Mouse (Mus musculus) C2C12 (cell line): ENCODE measurements around the gene Pfkfb3. TPM values are rescaled to one million over a fixed set of nuclear protein-coding genes. Genes with fewer than 3 reads are reported as not detected.

Source experiments
- H3K27me3 ChIP-seq: one replicate; pipeline ENCODE4 v1.6.1; 2011; ENCODE audit not compliant: control insufficient read depth, insufficient read depth, insufficient read length
- H3K36me3 ChIP-seq: one replicate; pipeline ENCODE4 v1.6.1; 2011; ENCODE audit not compliant: control insufficient read depth, insufficient read depth
- H3K4me3 ChIP-seq: one replicate; pipeline ENCODE4 v1.5.1; 2011; ENCODE audit warnings: mild to moderate bottlenecking, control low read depth; ENCODE audit not compliant: poor library complexity, insufficient read depth, severe bottlenecking
- H3K79me2 ChIP-seq: one replicate; pipeline ENCODE4 v1.6.1; 2011; ENCODE audit not compliant: control insufficient read depth, insufficient read depth
- H3K79me3 ChIP-seq: one replicate; pipeline ENCODE4 v1.6.1; 2011; ENCODE audit warnings: low read depth, control low read depth
- H3ac ChIP-seq: one replicate; pipeline ENCODE3; 2011; ENCODE audit warnings: low read depth; ENCODE audit not compliant: control insufficient read depth, insufficient read length
- CEBPB ChIP-seq: IDR thresholded peaks from one replicate; pipeline ENCODE4 v1.6.1; 2011; ENCODE audit warnings: low read depth, mild to moderate bottlenecking, control low read depth, moderate library complexity
- CTCF ChIP-seq: IDR thresholded peaks from one replicate; pipeline ENCODE4 v1.5.1; 2011; ENCODE audit not compliant: control insufficient read depth, insufficient read depth, insufficient read length
- FOSL1 ChIP-seq: IDR thresholded peaks from one replicate; pipeline ENCODE4 v1.8.0; 2011; ENCODE audit warnings: mild to moderate bottlenecking, low read length; ENCODE audit not compliant: poor library complexity, insufficient read depth, severe bottlenecking
- MAX ChIP-seq: IDR thresholded peaks from one replicate; pipeline ENCODE4 v1.6.1; 2011; ENCODE audit warnings: mild to moderate bottlenecking, control low read depth
- MYOD1 ChIP-seq: IDR thresholded peaks from one replicate; pipeline ENCODE4 v1.6.1; 2011; ENCODE audit warnings: low read depth; ENCODE audit not compliant: control insufficient read depth, insufficient read length
- MYOG ChIP-seq: IDR thresholded peaks from one replicate; pipeline ENCODE4 v1.6.1; 2011; ENCODE audit not compliant: control insufficient read depth, insufficient read length; ENCODE audit errors: extremely low read depth
- USF1 ChIP-seq: IDR thresholded peaks from one replicate; pipeline ENCODE4 v1.6.1; 2011; ENCODE audit warnings: low read depth, mild to moderate bottlenecking, control low read depth, moderate library complexity
- polyA plus RNA-seq: library from polyadenylated mRNA; unstranded; fragments of >200 nt; fragmentation: generic; extraction: Trizol; gene quantifications from one replicate; pipeline ENCODE4 v1.2.1, GENCODE M21; 2012; ENCODE audit warnings: missing spikeins

The Pfkfb3 gene
- polyA plus RNA-seq, 1 experiment = 4.2 TPM

- Histone ChIP-seq H3ac (no peak overlapping the region), H3K79me2 (no peaks in the 10 kb centered on the region), H3K27me3 (no peaks in the 10 kb centered on the region), H3K4me3 (no peak overlapping the region), H3K79me3 (no peaks in the 10 kb centered on the region), H3K36me3 (no peaks in the 10 kb centered on the region)
- TF ChIP-seq MYOG (no peak), FOSL1 (peak; percentile 15), CEBPB (no peak), MAX (peak; percentile 27), CTCF (no peak), MYOD1 (peak; percentile 67), USF1 (peak; percentile 4)
These were observed 128.3 kb downstream of the Pfkfb3 start for GRCm38 (mm10) chr2:11425421-11426131.

DNA sequence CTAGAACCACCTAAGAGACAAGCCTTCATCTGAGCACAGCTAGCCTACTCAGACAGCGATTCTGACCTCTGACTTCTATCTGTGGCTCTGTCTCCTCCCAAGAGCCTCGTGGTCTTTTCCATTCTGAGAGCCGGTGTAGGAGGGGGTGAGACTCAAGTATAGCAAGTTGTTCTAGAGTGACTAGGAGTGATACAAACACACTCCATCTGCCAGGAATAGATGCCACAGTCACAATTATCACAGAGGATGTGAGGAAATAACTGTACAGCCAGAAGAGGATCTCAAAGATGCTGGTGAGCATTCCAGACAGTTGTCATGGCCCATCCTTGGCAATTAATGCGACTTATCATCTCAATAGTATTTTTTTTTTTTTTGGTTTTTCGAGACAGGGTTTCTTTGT is 129.6 kb downstream of the Pfkfb3 start:
- no peak for TF ChIP-seq MAX
- no peak for TF ChIP-seq FOSL1
- no peak for TF ChIP-seq USF1
- no peak for TF ChIP-seq CEBPB
- no peak for TF ChIP-seq MYOD1
- TF ChIP-seq CTCF = no peak
- no peak for TF ChIP-seq MYOG
- Histone ChIP-seq H3K79me3 (no peaks in the 10 kb centered on the region), H3K27me3 (no peaks in the 10 kb centered on the region), H3ac (no peak overlapping the region), H3K36me3 (no peaks in the 10 kb centered on the region), H3K4me3 (no peak overlapping the region), H3K79me2 (no peaks in the 10 kb centered on the region)

DNA sequence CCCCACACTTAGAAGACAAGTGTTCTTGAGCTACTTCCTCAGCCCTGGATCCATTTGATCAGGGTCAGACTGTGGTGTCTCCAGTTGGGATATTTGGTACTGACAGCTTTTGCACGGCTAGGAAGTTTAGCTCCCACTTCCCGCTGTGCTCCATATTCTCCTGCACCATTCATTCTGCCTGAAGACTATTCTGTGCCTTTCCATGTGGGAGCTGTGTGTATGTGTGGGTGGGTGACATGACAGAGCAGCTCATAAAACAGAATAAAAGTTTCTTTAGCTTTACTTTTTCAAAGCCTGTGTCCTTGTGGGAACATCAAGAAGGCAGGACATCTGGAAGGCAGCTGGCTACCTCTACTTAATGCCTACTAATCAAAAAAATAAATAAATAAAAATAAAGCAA is 130.5 kb downstream of the Pfkfb3 start:
- TF ChIP-seq MAX = no peak
- TF ChIP-seq MYOD1 = no peak
- TF ChIP-seq CTCF = no peak

GRCm38 (mm10) chr2:11422384-11422783 is 131.5 kb downstream of the Pfkfb3 start:
- Histone ChIP-seq H3K79me2 (no peaks in the 10 kb centered on the region), H3ac (no peak overlapping the region), H3K4me3 (no peak overlapping the region), H3K36me3 (no peaks in the 10 kb centered on the region), H3K27me3 (no peaks in the 10 kb centered on the region), H3K79me3 (no peaks in the 10 kb centered on the region)
- TF ChIP-seq USF1 (no peak), CEBPB (no peak), MYOD1 (no peak), FOSL1 (no peak), CTCF (no peak), MAX (no peak), MYOG (no peak)

More for the DNA sequence above, 130.5 kb downstream of the Pfkfb3 start:
- no peak overlapping the region for H3K4me3 ChIP-seq
- no peak overlapping the region for H3ac ChIP-seq
- H3K79me2 ChIP-seq = no peaks in the 10 kb centered on the region
- no peaks in the 10 kb centered on the region for H3K79me3 ChIP-seq
- H3K36me3 ChIP-seq = no peaks in the 10 kb centered on the region
- no peaks in the 10 kb centered on the region for H3K27me3 ChIP-seq

Other genes with a start within 250 kb of the Pfkfb3 start
- gene Rbm17, start 50.1 kb upstream of the Pfkfb3 start, polyA plus RNA-seq = 105 TPM
- not detected for gene Gm17490, start 72.2 kb upstream of the Pfkfb3 start, polyA plus RNA-seq
- not detected for gene Il2ra, start 88.7 kb upstream of the Pfkfb3 start, polyA plus RNA-seq
- gene Il15ra, start 151.2 kb upstream of the Pfkfb3 start, polyA plus RNA-seq = 0.09 TPM
- gene Fbh1, start 223.5 kb upstream of the Pfkfb3 start, polyA plus RNA-seq = 32.0 TPM
- gene Ankrd16, start 223.8 kb upstream of the Pfkfb3 start, polyA plus RNA-seq = 8.0 TPM